Mouse (Mus musculus): Measurements from ENCODE around the gene 1700123O20Rik. TPM values are rescaled to one million over a fixed set of nuclear protein-coding genes. Genes with fewer than 3 reads are reported as not detected.
A peak's percentile ranks its signal among the peaks of the same experiment; 100 is the strongest.

Gene 1700123O20Rik
- polyA plus RNA-seq, 1 experiment = 47.4 TPM

DNA sequence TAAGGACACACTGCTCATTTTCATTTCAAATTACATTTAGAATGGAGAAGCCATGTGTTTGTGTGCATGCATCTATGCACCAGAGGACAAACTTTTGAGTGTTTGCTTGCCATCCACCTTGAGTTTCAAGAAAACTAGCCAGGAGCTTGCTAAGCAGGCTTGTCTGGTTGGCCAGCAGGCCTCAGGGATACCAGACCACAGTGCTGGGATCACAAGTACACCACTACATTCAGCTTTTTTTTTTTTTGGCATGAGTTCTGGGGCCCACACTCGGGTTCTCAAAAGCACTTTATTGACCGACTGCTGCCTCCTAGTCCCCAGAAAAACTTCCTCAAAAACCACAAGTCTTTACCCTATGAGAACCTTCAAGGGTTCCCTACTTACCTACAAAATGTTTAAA lies 11.7 kb upstream of the 1700123O20Rik start:
- WGBS = 36% methylated on average over 2 of the region's 2 CpGs
- Histone ChIP-seq H3K27ac (ENCODE audit: insufficient read depth, low read depth, low read length) (no peak overlapping the region), H3K4me1 (ENCODE audit: control insufficient read depth, insufficient read depth, insufficient read length, low read length) (no peaks in the 10 kb centered on the region), H3K27me3 (ENCODE audit: control insufficient read depth, insufficient read depth, low read length) (no peaks in the 10 kb centered on the region), H3K4me3 (ENCODE audit: low read depth, low read length) (no peak overlapping the region), H3K36me3 (ENCODE audit: control insufficient read depth, insufficient read depth, low read length) (peaks cover 50% of the 10 kb centered on the region)
- TF ChIP-seq CTCF (IDR thresholded peaks at IDR 0.05; ENCODE audit: extremely low read depth, insufficient read length, insufficient replicate concordance, low read depth, low read length) (no peak), POLR2A (IDR thresholded peaks at IDR 0.05; ENCODE audit: low read depth, low read length) (no peak)

DNA sequence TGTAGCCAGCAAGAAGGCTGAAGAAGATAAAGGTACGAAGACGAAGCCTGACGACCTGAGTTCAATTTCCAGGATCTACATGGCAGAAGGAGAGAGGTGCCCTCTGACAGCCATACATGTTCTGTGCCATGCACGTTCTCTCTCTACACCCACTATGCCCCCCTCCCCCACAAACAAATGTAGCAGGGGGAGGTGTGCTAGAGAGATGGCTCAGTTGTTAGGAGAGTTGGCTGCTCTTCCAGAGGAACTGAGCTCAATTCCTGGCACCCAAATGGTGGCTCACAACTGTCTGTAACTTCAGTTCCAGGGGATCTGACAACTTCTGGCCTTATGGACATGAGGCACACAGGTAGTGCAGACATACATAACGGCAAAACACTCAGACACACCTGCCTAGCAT lies 9.7 kb upstream of the 1700123O20Rik start:
- Histone ChIP-seq H3K36me3 (ENCODE audit: control insufficient read depth, insufficient read depth, low read length) (peaks cover 57% of the 10 kb centered on the region), H3K27ac (ENCODE audit: insufficient read depth, low read depth, low read length) (no peak overlapping the region), H3K4me3 (ENCODE audit: low read depth, low read length) (no peak overlapping the region), H3K27me3 (ENCODE audit: control insufficient read depth, insufficient read depth, low read length) (no peaks in the 10 kb centered on the region), H3K4me1 (ENCODE audit: control insufficient read depth, insufficient read depth, insufficient read length, low read length) (no peaks in the 10 kb centered on the region)
- no peak for TF ChIP-seq CTCF (IDR thresholded peaks at IDR 0.05; ENCODE audit: extremely low read depth, insufficient read length, insufficient replicate concordance, low read depth, low read length)
- no peak for TF ChIP-seq POLR2A (IDR thresholded peaks at IDR 0.05; ENCODE audit: low read depth, low read length)
- WGBS = 85% methylated on average over 5 of the region's 5 CpGs

DNA sequence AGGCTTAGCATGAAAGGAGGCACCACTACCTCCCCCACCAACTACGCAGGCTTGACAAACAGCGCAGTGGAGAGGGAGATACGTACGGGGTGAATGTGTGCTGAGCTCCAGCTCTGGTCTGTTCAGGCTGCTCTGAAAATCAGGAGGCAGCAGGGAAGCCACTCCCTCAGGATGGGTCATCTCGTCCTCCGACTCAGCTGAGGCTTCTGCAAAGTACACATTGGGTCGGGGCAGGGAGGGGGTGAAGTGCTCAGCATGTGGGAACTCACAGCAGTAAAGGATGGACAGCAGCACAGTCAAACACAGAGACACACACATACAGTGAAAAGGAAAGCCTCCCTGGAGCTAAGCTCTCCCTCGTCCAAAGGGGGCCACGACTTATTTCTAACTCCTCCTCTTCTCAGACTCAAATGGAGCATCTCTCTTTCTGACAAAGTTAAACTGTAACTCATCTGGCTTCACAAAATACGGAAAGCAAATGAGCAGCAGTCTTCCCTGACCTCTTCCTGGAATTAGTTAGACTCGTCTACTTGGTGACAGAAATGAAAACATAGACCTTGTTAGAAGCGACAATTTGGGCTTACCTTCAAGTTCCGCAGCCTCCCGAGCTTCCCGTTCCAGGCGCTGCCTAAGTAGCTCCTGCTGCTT lies 7.2 kb upstream of the 1700123O20Rik start:
- TF ChIP-seq POLR2A (IDR thresholded peaks at IDR 0.05; ENCODE audit: low read depth, low read length) = no peak
- no peak for TF ChIP-seq CTCF (IDR thresholded peaks at IDR 0.05; ENCODE audit: extremely low read depth, insufficient read length, insufficient replicate concordance, low read depth, low read length)
- no peak overlapping the region for H3K4me3 ChIP-seq (ENCODE audit: low read depth, low read length)
- H3K4me1 ChIP-seq (ENCODE audit: control insufficient read depth, insufficient read depth, insufficient read length, low read length) = no peaks in the 10 kb centered on the region
- peaks cover 60% of the 10 kb centered on the region for H3K36me3 ChIP-seq (ENCODE audit: control insufficient read depth, insufficient read depth, low read length)
- H3K27ac ChIP-seq (ENCODE audit: insufficient read depth, low read depth, low read length) = no peak overlapping the region
- 84% methylated on average over 16 of the region's 16 CpGs for WGBS
- no peaks in the 10 kb centered on the region for H3K27me3 ChIP-seq (ENCODE audit: control insufficient read depth, insufficient read depth, low read length)

DNA sequence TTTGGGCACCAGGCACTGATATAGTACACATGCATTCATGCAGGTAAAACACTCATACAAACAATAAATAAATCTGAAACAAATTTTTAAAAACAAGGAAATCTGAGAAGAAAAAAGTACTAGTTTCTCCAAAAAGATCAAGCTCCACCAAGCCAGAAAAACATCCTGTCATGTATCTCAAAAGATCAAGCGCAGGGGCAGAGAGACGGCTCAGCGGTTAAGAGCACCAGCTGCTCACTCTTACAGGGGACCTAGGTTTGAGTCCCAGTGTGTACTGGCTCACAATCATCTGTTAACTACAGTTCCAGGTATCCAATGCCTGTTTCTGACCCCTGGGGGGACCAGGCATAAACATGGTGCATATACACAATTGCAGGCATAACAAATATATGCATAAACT lies 3.6 kb upstream of the 1700123O20Rik start:
- 82% methylated on average over 3 of the region's 3 CpGs for WGBS
- Histone ChIP-seq H3K36me3 (ENCODE audit: control insufficient read depth, insufficient read depth, low read length) (peaks cover 39% of the 10 kb centered on the region), H3K4me1 (ENCODE audit: control insufficient read depth, insufficient read depth, insufficient read length, low read length) (no peaks in the 10 kb centered on the region), H3K27me3 (ENCODE audit: control insufficient read depth, insufficient read depth, low read length) (no peaks in the 10 kb centered on the region), H3K27ac (ENCODE audit: insufficient read depth, low read depth, low read length) (no peak overlapping the region), H3K4me3 (ENCODE audit: low read depth, low read length) (no peak overlapping the region)
- TF ChIP-seq POLR2A (IDR thresholded peaks at IDR 0.05; ENCODE audit: low read depth, low read length) (no peak), CTCF (IDR thresholded peaks at IDR 0.05; ENCODE audit: extremely low read depth, insufficient read length, insufficient replicate concordance, low read depth, low read length) (no peak)

DNA sequence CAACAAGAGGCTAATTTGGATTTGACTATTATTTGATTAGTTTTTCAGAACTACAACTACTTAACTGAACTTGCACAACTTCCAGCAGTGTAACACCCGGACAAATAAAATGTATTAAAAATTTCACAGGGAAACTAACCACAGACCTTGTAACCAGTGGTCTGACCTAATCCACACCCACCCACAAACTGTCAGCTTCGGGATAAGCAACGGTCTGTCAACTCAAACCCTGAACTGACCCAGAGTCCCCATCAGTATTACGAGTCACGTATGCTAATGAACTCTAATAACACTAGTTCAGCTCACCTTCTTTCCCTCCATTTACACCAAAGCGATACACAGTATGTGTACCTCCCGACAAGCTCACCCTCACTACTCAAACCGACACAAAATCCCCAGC lies 545 bp upstream of the 1700123O20Rik start:
- Histone ChIP-seq H3K36me3 (ENCODE audit: control insufficient read depth, insufficient read depth, low read length) (peaks cover 28% of the 10 kb centered on the region), H3K27ac (ENCODE audit: insufficient read depth, low read depth, low read length) (peak overlapping the region; percentile 99; the same call in 1 of the 2 replicates), H3K4me1 (ENCODE audit: control insufficient read depth, insufficient read depth, insufficient read length, low read length) (peaks cover 2% of the 10 kb centered on the region; the same call in 1 of the 2 replicates), H3K27me3 (ENCODE audit: control insufficient read depth, insufficient read depth, low read length) (no peaks in the 10 kb centered on the region), H3K4me3 (ENCODE audit: low read depth, low read length) (peak overlapping the region; percentile 95; the same call in 1 of the 2 replicates)
- WGBS = 1% methylated on average over 8 of the region's 8 CpGs
- TF ChIP-seq POLR2A (IDR thresholded peaks at IDR 0.05; ENCODE audit: low read depth, low read length) (no peak), CTCF (IDR thresholded peaks at IDR 0.05; ENCODE audit: extremely low read depth, insufficient read length, insufficient replicate concordance, low read depth, low read length) (no peak)

DNA sequence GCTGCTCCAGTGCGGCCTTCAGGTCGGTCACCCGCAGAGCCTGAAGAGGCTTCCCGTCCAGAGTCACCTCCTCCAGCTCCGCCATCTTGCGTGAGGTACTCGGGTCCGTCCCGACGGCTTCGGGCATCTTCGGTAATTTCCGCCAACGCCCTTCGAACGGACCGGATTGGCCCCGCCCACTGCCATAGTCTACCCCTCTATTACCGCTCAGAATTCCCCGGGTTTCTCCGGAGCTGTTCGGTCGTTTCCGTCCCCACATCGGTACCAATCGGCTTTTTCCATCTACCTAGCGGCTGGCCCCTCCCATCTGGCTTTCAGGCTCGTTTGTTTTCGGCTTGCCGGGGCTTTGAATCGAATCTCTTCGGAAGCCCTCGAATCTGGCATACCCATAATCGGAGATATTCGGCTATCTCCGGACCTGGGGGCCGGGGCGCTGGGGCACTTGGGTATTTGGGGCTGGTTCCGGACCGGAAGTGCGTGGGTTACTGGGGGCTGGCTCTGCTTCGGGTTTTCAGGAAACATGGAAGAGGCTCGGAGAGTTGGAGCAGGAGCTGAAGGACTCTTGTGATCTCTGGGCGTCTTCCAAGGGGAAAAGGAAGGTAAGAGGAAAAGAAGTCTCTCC lies 617 bp downstream of the 1700123O20Rik start, which contains the start of gene Acin1:
Gene Acin1, minus strand, starts transcription at position 410 of the 622 bp plus-strand sequence.
- TF ChIP-seq CTCF (IDR thresholded peaks at IDR 0.05; ENCODE audit: extremely low read depth, insufficient read length, insufficient replicate concordance, low read depth, low read length) (no peak), POLR2A (IDR thresholded peaks at IDR 0.05; ENCODE audit: low read depth, low read length) (peak; percentile 81; the same call in 1 of the 2 replicates)
- peaks cover 28% of the 10 kb centered on the region for H3K36me3 ChIP-seq (ENCODE audit: control insufficient read depth, insufficient read depth, low read length)
- H3K4me1 ChIP-seq (ENCODE audit: control insufficient read depth, insufficient read depth, insufficient read length, low read length) = peaks cover 2% of the 10 kb centered on the region; the same call in 1 of the 2 replicates
- under 1% methylated on average over 44 of the region's 44 CpGs for WGBS
- no peaks in the 10 kb centered on the region for H3K27me3 ChIP-seq (ENCODE audit: control insufficient read depth, insufficient read depth, low read length)
- H3K27ac ChIP-seq (ENCODE audit: insufficient read depth, low read depth, low read length) = peak within 1 kb of the TSS; percentile 99
- H3K4me3 ChIP-seq (ENCODE audit: low read depth, low read length) = peak within 1 kb of the TSS; percentile 95

DNA sequence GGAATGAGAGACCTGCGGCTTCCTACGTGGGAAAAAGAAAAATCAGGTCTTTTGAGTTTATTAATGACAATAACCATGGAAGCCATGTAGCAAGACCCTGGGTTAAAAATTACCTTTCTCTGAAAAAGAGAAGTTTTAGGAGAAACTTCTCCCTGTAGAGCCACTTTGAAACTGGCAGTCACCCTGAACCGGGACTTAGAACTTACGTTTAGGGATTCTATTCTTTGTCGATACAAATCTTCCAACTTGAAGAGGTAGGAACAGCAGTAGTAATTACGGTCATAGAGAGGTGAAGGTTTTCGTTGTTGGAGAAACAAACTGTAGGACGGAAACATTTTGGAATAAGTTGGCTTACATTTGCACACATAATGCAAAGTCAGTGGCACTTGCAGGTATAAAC lies 1.2 kb downstream of the 1700123O20Rik start:
- peaks cover 2% of the 10 kb centered on the region; the same call in 1 of the 2 replicates for H3K4me1 ChIP-seq (ENCODE audit: control insufficient read depth, insufficient read depth, insufficient read length, low read length)
- no peaks in the 10 kb centered on the region for H3K27me3 ChIP-seq (ENCODE audit: control insufficient read depth, insufficient read depth, low read length)
- H3K36me3 ChIP-seq (ENCODE audit: control insufficient read depth, insufficient read depth, low read length) = peaks cover 23% of the 10 kb centered on the region
- TF ChIP-seq POLR2A (IDR thresholded peaks at IDR 0.05; ENCODE audit: low read depth, low read length) (no peak), CTCF (IDR thresholded peaks at IDR 0.05; ENCODE audit: extremely low read depth, insufficient read length, insufficient replicate concordance, low read depth, low read length) (no peak)
- peak overlapping the region; percentile 95 for H3K4me3 ChIP-seq (ENCODE audit: low read depth, low read length)
- H3K27ac ChIP-seq (ENCODE audit: insufficient read depth, low read depth, low read length) = peak overlapping the region; percentile 68
- 0% methylated on average over 8 of the region's 8 CpGs for WGBS

Data from small intestine, adult 2 months (tissue).